Mouse (Mus musculus) layer of hippocampus, adult 9-11 months (tissue): ENCODE results near the gene Mrpl38.

ENCODE experiments used
- DNase-seq: peaks from one replicate; pipeline ENCODE4 v3.0.0; 2022

Mrpl38 gene

DNA sequence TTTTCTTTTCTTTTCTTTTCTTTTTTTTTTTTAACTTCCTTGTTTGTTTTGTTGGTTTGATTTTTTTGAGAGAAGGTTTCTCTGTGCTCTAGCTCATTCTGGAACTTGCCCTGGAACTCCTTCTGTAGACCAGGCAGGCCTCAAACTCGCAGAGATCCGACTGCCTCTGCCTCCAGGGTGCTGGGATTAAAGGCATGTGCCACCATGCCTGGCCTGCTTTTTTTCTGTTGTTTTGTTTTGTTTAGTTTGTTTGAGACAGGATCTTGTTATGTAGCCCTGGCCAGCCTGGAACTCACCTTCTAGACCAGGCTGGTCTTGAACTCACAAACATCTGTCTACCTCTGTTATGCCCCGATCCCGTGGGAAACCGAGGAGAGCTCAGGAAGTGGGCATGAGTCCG lies 49.1 kb downstream of the Mrpl38 start:
- DNase-seq = no peak

DNA sequence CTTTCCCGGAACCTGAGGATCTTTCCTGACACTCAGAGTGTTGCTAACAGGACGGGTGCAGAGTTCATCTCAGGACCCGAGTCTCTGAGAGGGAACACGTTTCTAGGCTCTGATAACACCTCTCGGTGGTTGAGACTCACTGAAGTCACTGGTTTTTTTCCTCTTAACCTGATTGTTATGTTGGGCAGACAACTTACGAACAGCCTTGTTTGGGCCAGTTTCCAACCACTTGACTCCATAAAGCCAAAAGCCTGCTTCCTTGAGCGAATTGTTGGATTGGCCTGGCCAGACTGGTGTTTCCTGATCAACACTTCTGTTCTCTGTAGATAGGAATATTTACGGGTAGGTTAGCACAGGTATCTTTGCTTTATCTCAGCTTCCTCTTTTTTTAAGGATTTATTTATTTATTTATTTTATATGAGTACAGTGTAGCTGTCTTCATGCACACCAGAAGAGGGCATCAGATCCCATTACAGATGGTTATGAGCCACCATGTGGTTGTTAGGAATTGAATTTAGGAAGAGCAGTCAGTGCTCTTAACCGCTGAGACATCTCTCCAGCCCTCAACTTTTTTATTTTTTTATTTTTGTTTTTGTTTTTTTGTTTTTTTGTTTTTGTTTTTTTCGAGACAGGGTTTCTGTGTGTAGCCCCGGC lies 49.8 kb downstream of the Mrpl38 start:
- no peak for DNase-seq

DNA sequence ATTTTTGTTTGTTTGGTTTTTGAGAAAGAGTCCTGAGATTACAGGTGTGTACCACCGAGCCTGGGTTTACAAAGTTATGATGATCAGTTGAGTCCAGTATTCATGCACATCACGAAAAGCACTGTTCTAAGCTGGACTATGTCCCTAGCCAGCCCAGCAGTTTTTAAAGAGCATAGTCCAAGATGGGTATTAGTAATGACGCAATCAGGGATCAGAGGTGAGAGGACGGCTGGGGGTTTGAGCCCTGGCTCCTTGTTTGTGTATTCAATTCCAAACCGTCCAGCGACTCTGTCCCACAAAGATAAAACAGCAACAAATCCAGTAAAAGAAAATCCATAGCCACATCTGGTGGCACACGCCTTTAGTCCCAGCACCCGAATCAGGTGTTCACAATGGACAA lies 50.5 kb downstream of the Mrpl38 start:
- no peak for DNase-seq

DNA sequence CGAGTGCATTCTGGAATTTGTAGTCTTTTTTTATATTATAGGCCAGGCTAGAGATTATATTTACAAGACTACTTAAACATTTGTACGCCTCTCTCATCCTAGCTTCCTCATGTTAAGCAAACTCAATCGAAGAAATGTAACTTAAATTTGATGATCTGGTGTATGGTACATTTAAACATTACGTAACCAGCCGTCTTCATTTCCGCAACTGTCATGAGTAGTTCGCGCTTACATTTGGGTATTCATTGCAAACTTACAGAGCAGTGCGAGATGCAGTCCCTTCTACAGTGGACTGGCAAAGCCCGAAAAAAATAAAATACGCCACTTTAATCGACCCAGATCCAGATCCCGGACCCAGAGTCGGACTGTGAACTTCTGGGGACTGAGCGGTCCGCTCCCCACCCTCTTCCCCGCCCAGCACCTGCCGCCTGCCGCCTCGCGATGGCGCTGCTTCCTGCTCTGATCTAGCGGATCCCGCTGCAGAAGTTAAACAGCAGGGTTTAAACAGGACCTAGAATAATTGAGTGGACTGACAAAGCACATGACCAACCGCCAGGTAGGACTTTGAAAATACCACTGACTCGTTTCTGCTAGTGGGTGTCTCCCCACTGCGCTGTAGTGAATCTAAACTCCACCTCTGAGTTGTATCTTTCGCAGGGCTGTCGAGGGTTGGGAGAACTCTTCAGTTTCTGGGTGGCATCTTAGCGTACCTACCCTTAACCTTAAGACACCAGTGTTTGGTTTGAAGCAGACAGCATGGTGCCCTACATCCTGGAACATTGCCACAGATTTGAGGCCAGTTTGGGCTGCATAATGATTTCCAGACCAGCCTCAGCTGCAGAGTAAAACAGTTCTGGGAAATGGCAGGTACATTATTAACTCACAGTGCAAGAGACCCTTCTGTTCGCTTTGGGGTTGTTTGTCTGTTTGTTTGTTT lies 51.2 kb downstream of the Mrpl38 start:
- peak; percentile 81 for DNase-seq

DNA sequence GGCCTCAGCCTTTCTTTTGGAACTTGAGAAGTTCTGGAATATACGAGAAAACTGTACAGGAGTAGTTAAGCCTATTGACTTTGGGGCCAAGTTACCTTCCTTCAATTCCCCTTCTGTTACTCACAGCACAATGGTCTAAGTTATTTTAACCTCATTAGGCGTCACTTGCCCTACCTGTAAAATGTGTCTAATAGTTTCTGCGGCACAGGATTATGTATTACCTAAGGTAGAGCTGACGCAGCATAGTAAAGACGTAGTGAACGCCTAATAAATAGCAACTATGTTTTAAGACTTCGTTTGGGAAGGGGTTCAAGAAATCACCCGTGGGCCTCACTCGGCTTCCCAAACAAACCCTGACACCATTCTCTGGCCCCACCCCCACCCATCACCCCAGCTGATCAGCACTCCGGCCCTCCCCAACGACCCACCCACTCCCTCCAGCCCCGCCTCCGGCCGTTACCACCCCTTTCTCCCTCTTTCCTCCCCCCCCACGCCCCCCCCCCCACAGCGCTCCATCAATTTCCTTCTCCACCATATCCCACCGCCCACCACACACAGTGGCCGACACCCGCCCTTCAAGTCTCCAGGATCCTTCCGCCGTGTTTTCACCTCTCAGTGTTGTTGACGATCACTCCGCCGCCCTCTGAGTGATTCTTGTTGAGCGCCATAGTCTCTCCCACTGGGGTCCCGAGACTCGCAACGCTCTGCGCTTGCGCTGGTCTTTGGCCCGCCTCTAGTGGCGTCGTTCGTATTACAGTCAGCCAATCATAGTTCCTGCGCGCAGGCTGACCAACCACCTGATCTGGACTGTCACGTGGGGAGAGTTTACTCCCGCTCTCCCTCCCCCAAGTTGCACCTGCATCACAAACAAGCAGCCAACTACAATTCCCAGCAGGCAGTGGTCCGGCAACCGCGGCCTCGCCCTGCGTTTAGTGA lies 52.1 kb downstream of the Mrpl38 start, which contains the start of gene Wbp2:
Gene Wbp2 (minus strand): TSS at position 738 of the 936 bp plus-strand sequence.
- peak; percentile 100 for DNase-seq

DNA sequence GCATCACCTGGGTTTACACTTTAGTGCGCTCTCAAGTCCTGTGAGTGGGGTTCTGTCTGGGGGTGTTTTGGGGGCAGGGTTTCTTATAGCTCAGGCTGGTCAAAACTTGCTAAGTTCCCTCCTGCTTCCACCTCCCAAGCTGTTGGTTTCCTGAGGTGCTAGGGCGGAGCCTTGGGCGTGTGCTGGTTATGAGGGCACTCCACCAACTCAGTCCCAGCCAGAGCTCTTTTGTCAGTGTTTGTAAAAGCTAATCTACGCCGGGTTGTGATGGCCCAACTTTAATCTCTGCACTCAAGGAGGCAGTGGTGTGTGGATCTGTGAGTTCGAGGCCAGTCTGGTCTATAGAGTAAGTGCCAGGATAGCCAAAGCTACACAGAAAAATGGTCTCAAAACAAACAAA lies 54.5 kb downstream of the Mrpl38 start:
- DNase-seq = no peak

DNA sequence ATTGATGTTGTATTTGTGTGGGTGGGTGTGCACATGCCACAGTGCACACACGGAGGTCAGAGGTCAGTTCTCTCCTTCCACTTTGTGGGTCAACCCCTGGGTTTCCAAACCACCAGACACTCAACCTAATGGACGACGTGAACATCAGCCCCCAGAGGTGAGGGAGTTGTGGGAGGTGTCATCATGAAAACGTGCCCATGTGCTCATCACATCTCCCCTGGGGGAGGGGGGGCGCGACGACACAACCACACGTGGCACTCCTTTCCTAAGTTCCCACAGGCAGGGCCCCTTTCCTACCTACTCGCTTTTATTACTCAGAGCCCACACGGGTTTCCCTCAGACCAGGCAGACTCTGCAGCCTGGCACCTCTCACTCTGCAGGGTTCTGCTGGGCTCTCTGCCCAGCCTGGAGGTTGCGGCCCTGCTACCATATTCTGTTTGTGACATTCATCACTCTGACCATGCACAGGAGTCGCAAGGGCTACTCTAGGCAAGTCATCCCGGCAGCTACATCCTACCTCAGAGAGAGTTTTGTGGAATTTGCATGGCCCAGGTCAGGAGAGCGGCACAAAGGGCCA lies 55.5 kb downstream of the Mrpl38 start:
- DNase-seq = no peak
